Mouse (Mus musculus): ENCODE measurements around the gene Bod1l. TPM values are rescaled to one million over a fixed set of nuclear protein-coding genes. Genes with fewer than 3 reads are reported as not detected.

Bod1l gene
- total and polyA plus RNA-seq, 3 experiments = 8.9 to 16.5 (median 15.4) TPM

- H3K27ac ChIP-seq (ENCODE audit: insufficient read depth, low read depth) = peak overlapping the region; percentile 55
- peak overlapping the region; percentile 57 to 70 (median 64) for H3K4me3 ChIP-seq (replicated peaks in 1 of 3; ENCODE audit: low read depth in 2 of 3, low read length in 2 of 3, poor library complexity in 1 of 3)
- H3K9ac ChIP-seq (ENCODE audit: insufficient read depth, low read depth) = peak overlapping the region; percentile 54
- TF ChIP-seq EP300 (IDR thresholded peaks at IDR 0.05; ENCODE audit: low read length) (no peak; the same call in 1 of the 2 replicates), IRF4 (IDR thresholded peaks at IDR 0.05; ENCODE audit: low read depth, low read length) (peak; percentile 67), TCF12 (IDR thresholded peaks at IDR 0.05; ENCODE audit: low read depth, low read length) (peak; percentile 50; the same call in 1 of the 2 replicates), USF2 (conservative IDR thresholded peaks at IDR 0.05; ENCODE audit: low read depth, low read length) (no peak), MXI1 (IDR thresholded peaks at IDR 0.05; ENCODE audit: low read depth, low read length) (no peak), SIN3A (IDR thresholded peaks at IDR 0.05; ENCODE audit: low read length) (no peak; the same call in 1 of the 2 replicates), KAT2A (IDR thresholded peaks at IDR 0.05; ENCODE audit: insufficient replicate concordance, low read length) (no peak), TBP (conservative IDR thresholded peaks at IDR 0.05; ENCODE audit: low read depth, low read length) (0 out of 2 replicates have a peak, but pooled peaks have one; percentile 52), GABPA (IDR thresholded peaks at IDR 0.05; ENCODE audit: insufficient replicate concordance, low read depth, low read length) (no peak), MAZ (IDR thresholded peaks at IDR 0.05; ENCODE audit: low read depth, low read length) (no peak), POLR2A (IDR thresholded peaks at IDR 0.05; ENCODE audit: low read depth, low read length) (peak; percentile 64), ELF1 (IDR thresholded peaks at IDR 0.05; ENCODE audit: low read depth, low read length) (0 out of 2 replicates have a peak, but pooled peaks have one; percentile 39), BHLHE40 (IDR thresholded peaks at IDR 0.05; ENCODE audit: low read depth, low read length) (no peak), RCOR1 (conservative IDR thresholded peaks at IDR 0.05; ENCODE audit: low read depth, low read length) (no peak)
- peaks cover 3 to 16% of the 10 kb centered on the region in 2 experiments for H3K36me3 ChIP-seq (replicated peaks in 1 of 2; ENCODE audit: control insufficient read depth in 1 of 2, insufficient read depth in 1 of 2, low read length in 1 of 2)
- peaks cover 23% of the 10 kb centered on the region for H3K79me2 ChIP-seq (replicated peaks; ENCODE audit: control insufficient read depth, extremely low read depth, insufficient read depth, poor library complexity, severe bottlenecking)
- peak; percentile 70 for DNase-seq (ENCODE audit: extremely low read depth)
- dilution Hi-C loops (cut with MboI; ENCODE audit: extremely low pct_ligation_motif_present, extremely low pct_unique_long_range_greater_than_20kb, low sequenced_read_pairs) = no loop called here
- in situ Hi-C loops (cut with MboI; ENCODE audit: low pct_ligation_motif_present, low pct_unique_long_range_greater_than_20kb, low sequenced_read_pairs) = no loop called here
- H3K27me3 ChIP-seq (replicated peaks) = no peaks in the 10 kb centered on the region
- no peaks in the 10 kb centered on the region for H3K9me3 ChIP-seq (replicated peaks; ENCODE audit: low read length)
- H3K4me2 ChIP-seq (ENCODE audit: insufficient read depth, low read depth, poor library complexity, severe bottlenecking) = peak overlapping the region; percentile 93
- peaks cover 10 to 23% of the 10 kb centered on the region in 2 experiments for H3K4me1 ChIP-seq (ENCODE audit: control insufficient read depth in 1 of 2, insufficient read depth in 2 of 2)
These were observed 874 bp upstream of the Bod1l start for GRCm38 (mm10) chr5:41844820-41845557.

GRCm38 (mm10) chr5:41843419-41844146, 532 bp downstream of the Bod1l start:
- dilution Hi-C loops (cut with MboI; ENCODE audit: extremely low pct_ligation_motif_present, extremely low pct_unique_long_range_greater_than_20kb, low sequenced_read_pairs) = no loop called here
- peak overlapping the region; percentile 98 for H3K9ac ChIP-seq (ENCODE audit: insufficient read depth, low read depth)
- no peak for DNase-seq (ENCODE audit: extremely low read depth)
- no peaks in the 10 kb centered on the region for H3K27me3 ChIP-seq (replicated peaks)
- in situ Hi-C loops (cut with MboI; ENCODE audit: low pct_ligation_motif_present, low pct_unique_long_range_greater_than_20kb, low sequenced_read_pairs) = no loop called here
- no peak for TF ChIP-seq SIN3A (IDR thresholded peaks at IDR 0.05; ENCODE audit: low read length)
- TF ChIP-seq E2F4 (IDR thresholded peaks at IDR 0.05; ENCODE audit: insufficient replicate concordance, low read depth, low read length) = no peak
- no peak for TF ChIP-seq MAZ (IDR thresholded peaks at IDR 0.05; ENCODE audit: low read depth, low read length)
- TF ChIP-seq TBP (conservative IDR thresholded peaks at IDR 0.05; ENCODE audit: low read depth, low read length) = no peak
- TF ChIP-seq RCOR1 (conservative IDR thresholded peaks at IDR 0.05; ENCODE audit: low read depth, low read length) = no peak
- TF ChIP-seq MXI1 (IDR thresholded peaks at IDR 0.05; ENCODE audit: low read depth, low read length) = no peak
- no peak for TF ChIP-seq POLR2A (IDR thresholded peaks at IDR 0.05; ENCODE audit: low read depth, low read length)
- TF ChIP-seq MAFK (IDR thresholded peaks at IDR 0.05; ENCODE audit: insufficient replicate concordance, low read length) = no peak
- TF ChIP-seq BHLHE40 (IDR thresholded peaks at IDR 0.05; ENCODE audit: low read depth, low read length) = no peak
- TF ChIP-seq ZMIZ1 (IDR thresholded peaks at IDR 0.05; ENCODE audit: low read depth, low read length) = no peak
- TF ChIP-seq UBTF (IDR thresholded peaks at IDR 0.05; ENCODE audit: low read depth, low read length) = no peak
- peak overlapping the region; percentile 42 for H3K27ac ChIP-seq (ENCODE audit: insufficient read depth, low read depth)
- no peaks in the 10 kb centered on the region for H3K9me3 ChIP-seq (replicated peaks; ENCODE audit: low read length)
- peaks cover 25% of the 10 kb centered on the region for H3K79me2 ChIP-seq (replicated peaks; ENCODE audit: control insufficient read depth, extremely low read depth, insufficient read depth, poor library complexity, severe bottlenecking)
- H3K4me1 ChIP-seq (ENCODE audit: control insufficient read depth in 1 of 2, insufficient read depth in 2 of 2) = peaks cover 10 to 23% of the 10 kb centered on the region in 2 experiments
- peak overlapping the region; percentile 99 for H3K4me2 ChIP-seq (ENCODE audit: insufficient read depth, low read depth, poor library complexity, severe bottlenecking)
- H3K36me3 ChIP-seq (replicated peaks in 1 of 2; ENCODE audit: control insufficient read depth in 1 of 2, insufficient read depth in 1 of 2, low read length in 1 of 2) = peaks cover 3 to 24% of the 10 kb centered on the region in 2 experiments
- H3K4me3 ChIP-seq (replicated peaks in 1 of 3; ENCODE audit: low read depth in 2 of 3, low read length in 2 of 3, poor library complexity in 1 of 3) = peak overlapping the region; percentile 95 to 100 (median 97)

Measured in CH12.LX (cell line).